Mouse (Mus musculus) CH12.LX (cell line): ENCODE results near the gene Aurkaip1. TPM values are rescaled to one million over a fixed set of nuclear protein-coding genes. Genes with fewer than 3 reads are reported as not detected.
A peak's percentile ranks its signal among the peaks of the same experiment; 100 is the strongest.

Source experiments
- DNase-seq: peaks from one replicate; pipeline ENCODE4 v3.0.0-alpha.2; 2013; ENCODE audit errors: extremely low read depth
- H3K27ac ChIP-seq: 2 replicates; pipeline ENCODE4 v1.5.1; 2012; ENCODE audit warnings: low read depth, mild to moderate bottlenecking, control low read depth, moderate library complexity; ENCODE audit not compliant: insufficient read depth
- H3K27me3 ChIP-seq: replicated peaks from 2 replicates; pipeline ENCODE3; 2012; ENCODE audit warnings: inconsistent platforms
- H3K36me3 ChIP-seq, 2 experiments: replicated peaks in 1 of 2; 2 replicates each; pipeline versions ENCODE3 to v1.6.1; 2012; ENCODE audit warnings: inconsistent platforms in 1 of 2, low read length in 1 of 2, mild to moderate bottlenecking in 1 of 2, mixed read lengths in 1 of 2, moderate library complexity in 1 of 2; ENCODE audit not compliant: control insufficient read depth in 1 of 2, insufficient read depth in 1 of 2
- H3K4me1 ChIP-seq, 2 experiments: 2 replicates each; pipeline ENCODE4 v1.6.1; 2012; ENCODE audit warnings: inconsistent platforms in 1 of 2, moderate library complexity in 1 of 2; ENCODE audit not compliant: insufficient read depth in 2 of 2, control insufficient read depth in 1 of 2
- H3K4me2 ChIP-seq: 2 replicates; pipeline ENCODE4 v1.6.1; 2012; ENCODE audit warnings: low read depth, mild to moderate bottlenecking, control low read depth; ENCODE audit not compliant: poor library complexity, insufficient read depth, severe bottlenecking
- H3K4me3 ChIP-seq, 3 experiments: fragments of 150-350 bp in 1 of 3; sonication (generic) in 1 of 3; replicated peaks in 1 of 3; 2 replicates each; pipeline versions ENCODE3 to v1.5.1; 2011 to 2012; ENCODE audit warnings: low read depth in 2 of 3, low read length in 2 of 3, mild to moderate bottlenecking in 2 of 3, moderate library complexity in 2 of 3, control low read depth in 1 of 3, improper control_type of control experiment in 1 of 3, inconsistent platforms in 1 of 3, mixed read lengths in 1 of 3; ENCODE audit not compliant: poor library complexity in 1 of 3
- H3K79me2 ChIP-seq: replicated peaks from 2 replicates; pipeline ENCODE4 v1.6.1; 2012; ENCODE audit warnings: mild to moderate bottlenecking, moderate library complexity; ENCODE audit not compliant: control insufficient read depth, poor library complexity, insufficient read depth, severe bottlenecking; ENCODE audit errors: extremely low read depth
- H3K9ac ChIP-seq: 2 replicates; pipeline ENCODE4 v1.6.1; 2012; ENCODE audit warnings: low read depth, mild to moderate bottlenecking, control low read depth, moderate library complexity; ENCODE audit not compliant: insufficient read depth
- H3K9me3 ChIP-seq: replicated peaks from 2 replicates; pipeline ENCODE3; 2012; ENCODE audit warnings: low read length, inconsistent platforms, mixed read lengths
- BHLHE40 ChIP-seq: IDR thresholded peaks from 2 replicates; pipeline ENCODE4 v1.6.1; 2011; ENCODE audit warnings: mild to moderate bottlenecking, low read depth, low read length, improper control_type of control experiment
- CHD1 ChIP-seq: IDR thresholded peaks from 2 replicates; pipeline ENCODE4 v1.6.1; 2012; ENCODE audit warnings: low read depth, low read length, improper control_type of control experiment, inconsistent platforms
- CHD2 ChIP-seq: IDR thresholded peaks from 2 replicates; pipeline ENCODE4 v1.6.1; 2011; ENCODE audit warnings: low read length, improper control_type of control experiment
- E2F4 ChIP-seq: IDR thresholded peaks from 2 replicates; pipeline ENCODE4 v1.6.1; 2011; ENCODE audit warnings: low read depth, low read length, improper control_type of control experiment; ENCODE audit not compliant: insufficient replicate concordance
- EP300 ChIP-seq: IDR thresholded peaks from 2 replicates; pipeline ENCODE4 v1.6.1; 2011; ENCODE audit warnings: low read length, improper control_type of control experiment
- ETS1 ChIP-seq: conservative IDR thresholded peaks from 2 replicates; pipeline ENCODE4 v1.6.1; 2012; ENCODE audit warnings: low read depth, mild to moderate bottlenecking, inconsistent platforms, low read length, improper control_type of control experiment, moderate library complexity
- GABPA ChIP-seq: IDR thresholded peaks from 2 replicates; pipeline ENCODE4 v1.6.1; 2012; ENCODE audit warnings: low read depth, low read length, improper control_type of control experiment, inconsistent platforms; ENCODE audit not compliant: insufficient replicate concordance
- HCFC1 ChIP-seq: IDR thresholded peaks from 2 replicates; pipeline ENCODE4 v1.6.1; 2012; ENCODE audit warnings: low read depth, mild to moderate bottlenecking, inconsistent platforms, low read length, improper control_type of control experiment
- IRF4 ChIP-seq: IDR thresholded peaks from 2 replicates; pipeline ENCODE4 v1.6.1; 2014; ENCODE audit warnings: low read depth, mild to moderate bottlenecking, inconsistent platforms, low read length, improper control_type of control experiment
- JUN ChIP-seq: IDR thresholded peaks from 2 replicates; pipeline ENCODE4 v1.6.1; 2011; ENCODE audit warnings: low read depth, mild to moderate bottlenecking, low read length, improper control_type of control experiment, moderate library complexity; ENCODE audit not compliant: insufficient read depth
- JUND ChIP-seq: conservative IDR thresholded peaks from 2 replicates; pipeline ENCODE4 v1.6.1; 2011; ENCODE audit warnings: low read depth, low read length, improper control_type of control experiment
- KAT2A ChIP-seq: IDR thresholded peaks from 2 replicates; pipeline ENCODE4 v1.6.1; 2012; ENCODE audit warnings: low read length, improper control_type of control experiment, inconsistent platforms; ENCODE audit not compliant: insufficient replicate concordance
- MAFK ChIP-seq: IDR thresholded peaks from 2 replicates; pipeline ENCODE4 v1.6.1; 2011; ENCODE audit warnings: low read length, improper control_type of control experiment; ENCODE audit not compliant: insufficient replicate concordance
- MAZ ChIP-seq: IDR thresholded peaks from 2 replicates; pipeline ENCODE4 v1.6.1; 2012; ENCODE audit warnings: low read depth, mild to moderate bottlenecking, inconsistent platforms, low read length, improper control_type of control experiment, moderate library complexity
- MEF2A ChIP-seq: IDR thresholded peaks from 2 replicates; pipeline ENCODE4 v1.6.1; 2014; ENCODE audit warnings: low read depth, mild to moderate bottlenecking, inconsistent platforms, low read length, improper control_type of control experiment, borderline replicate concordance
- MYC ChIP-seq: IDR thresholded peaks from 2 replicates; pipeline ENCODE4 v1.6.1; 2011; ENCODE audit warnings: low read depth, mild to moderate bottlenecking, improper control_type of control experiment, low read length
- NELFE ChIP-seq: IDR thresholded peaks from 2 replicates; pipeline ENCODE4 v1.6.1; 2011; ENCODE audit warnings: low read depth, low read length, improper control_type of control experiment
- PAX5 ChIP-seq: IDR thresholded peaks from 2 replicates; pipeline ENCODE4 v1.6.1; 2012; ENCODE audit warnings: low read length, inconsistent platforms, mixed read lengths
- POLR2A ChIP-seq: IDR thresholded peaks from 2 replicates; pipeline ENCODE4 v1.6.1; 2011; ENCODE audit warnings: low read depth, mild to moderate bottlenecking, improper control_type of control experiment, low read length
- RAD21 ChIP-seq: IDR thresholded peaks from 2 replicates; pipeline ENCODE4 v1.6.1; 2011; ENCODE audit warnings: low read depth, mild to moderate bottlenecking, low read length, improper control_type of control experiment, moderate library complexity
- RCOR1 ChIP-seq: conservative IDR thresholded peaks from 2 replicates; pipeline ENCODE4 v1.6.1; 2012; ENCODE audit warnings: low read depth, mild to moderate bottlenecking, inconsistent platforms, low read length, improper control_type of control experiment
- SIN3A ChIP-seq: IDR thresholded peaks from 2 replicates; pipeline ENCODE4 v1.6.1; 2012; ENCODE audit warnings: low read length, improper control_type of control experiment, inconsistent platforms
- SMC3 ChIP-seq: IDR thresholded peaks from 2 replicates; pipeline ENCODE4 v1.6.1; 2011; ENCODE audit warnings: low read depth, low read length, improper control_type of control experiment
- TBP ChIP-seq: conservative IDR thresholded peaks from 2 replicates; pipeline ENCODE4 v1.6.1; 2011; ENCODE audit warnings: low read depth, low read length, improper control_type of control experiment
- TCF12 ChIP-seq: IDR thresholded peaks from 2 replicates; pipeline ENCODE4 v1.6.1; 2014; ENCODE audit warnings: low read depth, mild to moderate bottlenecking, inconsistent platforms, low read length, improper control_type of control experiment
- UBTF ChIP-seq: IDR thresholded peaks from 2 replicates; pipeline ENCODE4 v1.6.1; 2012; ENCODE audit warnings: low read depth, mild to moderate bottlenecking, inconsistent platforms, low read length, improper control_type of control experiment, moderate library complexity
- USF1 ChIP-seq: IDR thresholded peaks from 2 replicates; pipeline ENCODE4 v1.6.1; 2014; ENCODE audit warnings: low read depth, mild to moderate bottlenecking, inconsistent platforms, low read length, improper control_type of control experiment
- USF2 ChIP-seq: conservative IDR thresholded peaks from 2 replicates; pipeline ENCODE4 v1.6.1; 2011; ENCODE audit warnings: low read depth, low read length, improper control_type of control experiment
- ZC3H11A ChIP-seq: IDR thresholded peaks from 2 replicates; pipeline ENCODE4 v1.6.1; 2012; ENCODE audit warnings: low read depth, mild to moderate bottlenecking, inconsistent platforms, low read length, improper control_type of control experiment
- ZMIZ1 ChIP-seq: IDR thresholded peaks from 2 replicates; pipeline ENCODE4 v1.6.1; 2012; ENCODE audit warnings: low read depth, mild to moderate bottlenecking, inconsistent platforms, low read length, improper control_type of control experiment
- ZNF384 ChIP-seq: IDR thresholded peaks from 2 replicates; pipeline ENCODE4 v1.6.1; 2012; ENCODE audit warnings: low read depth, low read length, improper control_type of control experiment, inconsistent platforms
- dilution Hi-C: fragments of 300-500 bp; cut with MboI; formaldehyde crosslinking; loops from 2 replicates; pipeline ENCODE4 v1.14.3; 2020; ENCODE audit warnings: low sequenced_read_pairs; ENCODE audit not compliant: extremely low pct_unique_long_range_greater_than_20kb, extremely low pct_ligation_motif_present
- in situ Hi-C: fragments of 300-500 bp; cut with MboI; formaldehyde crosslinking; loops from 3 replicates; pipeline ENCODE4 v1.14.3; 2019; ENCODE audit warnings: low sequenced_read_pairs, low pct_ligation_motif_present, low pct_unique_long_range_greater_than_20kb, mixed read lengths
- polyA plus RNA-seq: library from polyadenylated mRNA; unstranded; fragments of >175 nt; gene quantifications from 2 replicates; pipeline ENCODE4 v1.2.1, GENCODE M21; 2012; ENCODE audit warnings: low read depth; ENCODE audit not compliant: insufficient read length
- total RNA-seq, 2 experiments: library from RNA; depleted of rRNA; stranded (reverse); fragments of 300-350 nt in 1 of 2; fragments of >200 nt in 1 of 2; gene quantifications; 2 replicates each; pipeline ENCODE4 v1.2.3; 2012 to 2014

Aurkaip1 gene
- total and polyA plus RNA-seq, 3 experiments: 141 to 162 (median 149) TPM

GRCm38 (mm10) chr4:155807841-155808240, 23.2 kb upstream of the Aurkaip1 start:
- Histone ChIP-seq H3K9me3 (no peaks in the 10 kb centered on the region), H3K36me3 (peaks cover 48 to 62% of the 10 kb centered on the region in 2 experiments), H3K4me2 (no peak overlapping the region), H3K27ac (no peak overlapping the region), H3K79me2 (peaks cover 32% of the 10 kb centered on the region), H3K4me3 (no peak overlapping the region), H3K4me1 (peaks cover 10 to 30% of the 10 kb centered on the region in 2 experiments), H3K27me3 (no peaks in the 10 kb centered on the region), H3K9ac (no peak overlapping the region)
- TF ChIP-seq ZC3H11A (no peak), IRF4 (no peak)
- dilution Hi-C loops: no loop called here
- in situ Hi-C loops: no loop called here
- no peak for DNase-seq

- in situ Hi-C loops: no loop called here
- DNase-seq: peak; percentile 97
- dilution Hi-C loops: no loop called here
- peaks cover 39% of the 10 kb centered on the region for H3K79me2 ChIP-seq
- H3K4me2 ChIP-seq: peak within 1 kb of the TSS; percentile 98
- no peaks in the 10 kb centered on the region for H3K27me3 ChIP-seq
- H3K36me3 ChIP-seq: peaks cover 70 to 75% of the 10 kb centered on the region in 2 experiments
- no peaks in the 10 kb centered on the region for H3K9me3 ChIP-seq
- H3K9ac ChIP-seq: peak within 1 kb of the TSS; percentile 99
- peak within 1 kb of the TSS; percentile 70 for H3K27ac ChIP-seq
- peaks cover 6 to 28% of the 10 kb centered on the region in 2 experiments for H3K4me1 ChIP-seq
- peak within 1 kb of the TSS; percentile 82 to 100 (median 98) for H3K4me3 ChIP-seq
- TF ChIP-seq MAFK (no peak), NELFE (peak; percentile 66), RAD21 (no peak), CHD1 (no peak), SMC3 (no peak), IRF4 (0 out of 2 replicates have a peak, but pooled peaks have one; percentile 9), BHLHE40 (peak; percentile 79), SIN3A (peak; percentile 62), MAZ (peak; percentile 91), TBP (peak; percentile 69; the same call in 1 of the 2 replicates), MEF2A (no peak; the same call in 1 of the 2 replicates), KAT2A (peak; percentile 78; the same call in 1 of the 2 replicates), USF2 (no peak), JUND (no peak), UBTF (no peak; the same call in 1 of the 2 replicates), JUN (no peak), ZC3H11A (no peak), POLR2A (peak; percentile 85), USF1 (no peak), EP300 (no peak), ZMIZ1 (peak; percentile 84; the same call in 1 of the 2 replicates), TCF12 (peak; percentile 83; the same call in 1 of the 2 replicates), E2F4 (no peak), RCOR1 (no peak), MYC (peak; percentile 98), ZNF384 (no peak), CHD2 (peak; percentile 92), PAX5 (no peak), ETS1 (0 out of 2 replicates have a peak, but pooled peaks have one; percentile 14), GABPA (no peak), HCFC1 (peak; percentile 84)
Measured at GRCm38 (mm10) chr4:155811929-155812664, 19.0 kb upstream of the Aurkaip1 start, which contains the start of gene Ccnl2. Gene Ccnl2, plus strand, starts transcription at chr4:155812489.
